Mouse (Mus musculus): Measurements from ENCODE around the gene Rgs10.

- no peak for TF ChIP-seq CTCF (IDR thresholded peaks at IDR 0.05; ENCODE audit: insufficient read depth, low read length)
- no peak for TF ChIP-seq POLR2A (IDR thresholded peaks at IDR 0.05; ENCODE audit: borderline replicate concordance, extremely low read depth, low read depth, low read length)
Measured at GRCm38 (mm10) chr7:128383726-128384463, 34.7 kb downstream of the Rgs10 start.
